Mouse (Mus musculus): ENCODE measurements around the gene Naa10. TPM values are rescaled to one million over a fixed set of nuclear protein-coding genes. Genes with fewer than 3 reads are reported as not detected.

Gene Naa10
- polyA plus RNA-seq, 1 experiment from 2014 or later, result 84.8 TPM

DNA sequence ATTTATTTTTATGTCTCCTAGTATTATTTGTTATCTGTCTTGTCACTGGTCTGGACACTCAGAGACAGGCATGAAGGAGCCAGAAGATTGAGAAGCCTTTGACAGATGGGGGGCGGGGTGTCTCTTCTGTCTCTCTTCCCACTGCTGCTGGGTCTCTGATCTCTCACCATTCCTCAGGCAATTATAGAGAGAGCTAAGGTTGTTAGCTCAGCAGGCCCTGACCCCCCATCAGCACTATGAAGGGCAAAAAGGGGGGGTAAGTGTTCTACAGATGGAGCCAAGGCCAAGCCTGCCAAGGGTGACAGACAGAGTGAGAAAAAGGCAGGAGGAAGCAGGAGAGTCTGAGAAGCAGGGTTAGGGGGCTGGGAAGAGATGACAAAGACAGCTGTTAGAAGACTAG, 49.8 kb downstream of the Naa10 start:
- H3K9ac ChIP-seq, result no peak overlapping the region
- no peak overlapping the region for H3K27ac ChIP-seq
- peak; percentile 24; the same call in 1 of the 2 replicates for ATAC-seq (replicated peaks)
- no peaks in the 10 kb centered on the region for H3K27me3 ChIP-seq (replicated peaks)
- 0 out of 2 replicates have a peak, but pooled peaks cover 3% of the 10 kb centered on the region for H3K36me3 ChIP-seq (replicated peaks)
- H3K9me3 ChIP-seq, result no peaks in the 10 kb centered on the region
- 50% methylated on average over 1 of the region's 1 CpGs for WGBS
- H3K4me2 ChIP-seq, result no peak overlapping the region
- H3K4me1 ChIP-seq, result peaks cover 28% of the 10 kb centered on the region
- no peak overlapping the region for H3K4me3 ChIP-seq

DNA sequence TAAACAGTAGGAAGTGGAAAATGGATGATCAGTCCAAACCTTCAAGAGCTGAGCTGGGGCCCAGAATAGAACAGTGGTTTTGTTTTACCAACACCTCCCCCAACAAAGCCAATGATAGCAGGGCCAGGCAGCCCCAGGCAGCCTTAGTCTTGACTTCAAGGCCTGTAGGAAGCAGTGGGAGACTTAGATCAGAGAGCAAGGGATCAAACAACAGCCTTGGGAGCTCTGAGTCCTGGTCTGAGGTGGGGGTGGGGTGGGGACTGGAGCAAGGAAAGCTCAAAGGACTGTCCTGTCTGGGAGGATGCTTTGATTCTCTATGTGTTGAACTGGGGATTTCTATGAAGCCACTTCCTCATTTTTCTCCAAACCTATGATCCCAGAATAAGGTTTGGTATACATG, 50.3 kb downstream of the Naa10 start:
- Histone ChIP-seq H3K4me2 (no peak overlapping the region), H3K9me3 (no peaks in the 10 kb centered on the region), H3K9ac (no peak overlapping the region), H3K27me3 (replicated peaks) (no peaks in the 10 kb centered on the region), H3K4me3 (no peak overlapping the region), H3K36me3 (replicated peaks) (0 out of 2 replicates have a peak, but pooled peaks cover 3% of the 10 kb centered on the region), H3K4me1 (peaks cover 27% of the 10 kb centered on the region), H3K27ac (no peak overlapping the region)
- peak; percentile 44; the same call in 1 of the 2 replicates for ATAC-seq (replicated peaks)

DNA sequence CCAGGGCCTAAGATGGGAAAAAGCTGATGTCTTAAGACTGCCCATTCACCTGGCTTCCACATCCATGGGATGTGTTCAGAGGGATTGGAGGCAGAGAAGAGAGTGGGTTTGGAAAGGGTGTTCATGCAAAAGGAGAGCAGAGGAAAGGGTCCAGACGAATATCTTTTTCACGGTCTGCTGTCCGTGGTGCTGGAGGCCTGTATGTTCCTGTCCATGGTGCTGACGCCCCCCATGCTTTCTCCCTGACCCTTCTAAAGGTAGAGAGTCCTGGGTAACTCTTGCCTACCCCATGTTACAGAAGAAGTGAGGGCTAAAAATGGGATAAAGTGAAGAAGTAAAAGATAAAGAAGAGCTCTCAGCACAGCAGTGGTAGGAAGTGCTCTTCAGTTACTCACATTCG, 52.4 kb downstream of the Naa10 start:
- Histone ChIP-seq H3K27ac (no peak overlapping the region), H3K4me3 (no peak overlapping the region), H3K27me3 (replicated peaks) (no peaks in the 10 kb centered on the region), H3K36me3 (replicated peaks) (0 out of 2 replicates have a peak, but pooled peaks cover 3% of the 10 kb centered on the region), H3K9me3 (no peaks in the 10 kb centered on the region), H3K9ac (no peak overlapping the region), H3K4me1 (peaks cover 34% of the 10 kb centered on the region), H3K4me2 (no peak overlapping the region)
- WGBS, result 18% methylated on average over 5 of the region's 5 CpGs
- no peak for ATAC-seq (replicated peaks)

DNA sequence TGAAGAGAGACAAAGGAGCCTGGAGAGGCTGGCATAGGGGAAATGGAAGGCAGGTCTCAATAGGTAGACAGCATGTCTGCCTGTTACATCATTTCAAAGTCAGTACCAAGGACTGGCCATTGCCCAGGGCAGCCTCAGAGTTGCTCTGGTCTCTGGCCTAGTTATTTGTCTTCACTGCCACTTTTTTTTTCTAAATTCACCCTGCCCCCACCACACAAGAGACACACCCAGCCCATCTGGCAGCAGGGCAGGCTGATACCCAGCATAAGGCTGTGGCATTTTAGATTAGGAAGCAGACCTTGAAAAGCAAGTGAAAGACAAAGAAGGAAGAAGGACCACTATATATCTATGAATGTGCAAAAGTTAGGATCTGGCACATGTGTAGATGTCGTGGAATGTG, 53.9 kb downstream of the Naa10 start:
- Histone ChIP-seq H3K9ac (no peak overlapping the region), H3K36me3 (replicated peaks) (0 out of 2 replicates have a peak, but pooled peaks cover 3% of the 10 kb centered on the region), H3K4me1 (peaks cover 36% of the 10 kb centered on the region), H3K4me2 (no peak overlapping the region), H3K4me3 (no peak overlapping the region), H3K27ac (peak overlapping the region; percentile 65; the same call in 1 of the 2 replicates), H3K9me3 (no peaks in the 10 kb centered on the region), H3K27me3 (replicated peaks) (no peaks in the 10 kb centered on the region)
- WGBS, result 60% methylated on average over 1 of the region's 1 CpGs
- no peak for ATAC-seq (replicated peaks)

DNA sequence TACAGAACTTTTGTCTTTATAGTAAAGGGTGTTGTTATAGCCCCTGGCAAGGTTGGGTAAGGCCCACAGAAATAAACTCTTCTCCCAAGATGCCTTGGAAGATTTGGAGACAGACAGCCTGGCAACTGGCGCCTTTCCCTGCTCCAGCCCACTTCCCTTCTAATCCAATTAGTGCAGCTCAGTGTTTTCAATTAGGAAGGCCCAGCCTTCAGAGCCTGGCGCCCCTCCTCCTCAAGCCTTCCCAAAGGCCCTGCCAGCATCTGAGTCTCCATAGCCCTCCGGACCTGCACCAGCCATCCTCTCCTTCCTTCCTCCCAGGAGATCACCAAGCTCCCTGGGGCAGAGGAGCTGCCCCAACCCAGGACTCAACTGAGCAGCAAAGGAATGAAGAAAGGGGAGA, 54.5 kb downstream of the Naa10 start:
- H3K4me3 ChIP-seq, result no peak overlapping the region
- WGBS, result 26% methylated on average over 3 of the region's 3 CpGs
- 0 out of 2 replicates have a peak overlapping the region, but pooled peaks have one; percentile 14 for H3K9ac ChIP-seq
- H3K27me3 ChIP-seq (replicated peaks), result no peaks in the 10 kb centered on the region
- peaks cover 36% of the 10 kb centered on the region for H3K4me1 ChIP-seq
- ATAC-seq (replicated peaks), result no peak
- 0 out of 2 replicates have a peak, but pooled peaks cover 3% of the 10 kb centered on the region for H3K36me3 ChIP-seq (replicated peaks)
- peak overlapping the region; percentile 65 for H3K27ac ChIP-seq
- H3K4me2 ChIP-seq, result no peak overlapping the region
- H3K9me3 ChIP-seq, result no peaks in the 10 kb centered on the region

Other genes with a start within 250 kb of the Naa10 start
- 6.6 and 7.4 TPM in 2 replicates for gene Slc6a8, start 248.8 kb downstream of the Naa10 start, polyA plus RNA-seq (2015; fragmentation: Nextera tagmentation; extraction: Ambion mirVana)
- 112 and 115 TPM in 2 replicates for gene Bcap31, start 205.8 kb downstream of the Naa10 start, polyA plus RNA-seq (2015; fragmentation: Nextera tagmentation; extraction: Ambion mirVana)
- gene Abcd1, start 205.3 kb downstream of the Naa10 start, polyA plus RNA-seq (2015; fragmentation: Nextera tagmentation; extraction: Ambion mirVana), result 12.8 and 13.5 TPM in 2 replicates
- 0.23 and 0.35 TPM in 2 replicates for gene Plxnb3, start 164.9 kb downstream of the Naa10 start, polyA plus RNA-seq (2015; fragmentation: Nextera tagmentation; extraction: Ambion mirVana)
- gene Srpk3, start 147.5 kb downstream of the Naa10 start, polyA plus RNA-seq (2015; fragmentation: Nextera tagmentation; extraction: Ambion mirVana), result 1.6 and 2.1 TPM in 2 replicates
- 258 and 267 TPM in 2 replicates for gene Idh3g, start 135.0 kb downstream of the Naa10 start, polyA plus RNA-seq (2015; fragmentation: Nextera tagmentation; extraction: Ambion mirVana)
- gene Ssr4, start 134.9 kb downstream of the Naa10 start, polyA plus RNA-seq (2015; fragmentation: Nextera tagmentation; extraction: Ambion mirVana), result 134 and 140 TPM in 2 replicates
- 5.6 and 5.9 TPM in 2 replicates for gene Pdzd4, start 97.0 kb downstream of the Naa10 start, polyA plus RNA-seq (2015; fragmentation: Nextera tagmentation; extraction: Ambion mirVana)
- 0.17 and 0.30 TPM in 2 replicates for gene Avpr2, start 29.8 kb downstream of the Naa10 start, polyA plus RNA-seq (2015; fragmentation: Nextera tagmentation; extraction: Ambion mirVana)
- gene L1cam, start 25.8 kb downstream of the Naa10 start, polyA plus RNA-seq (2015; fragmentation: Nextera tagmentation; extraction: Ambion mirVana), result 98.6 and 120 TPM in 2 replicates
- gene Arhgap4, start 74 bp downstream of the Naa10 start, polyA plus RNA-seq (2015; fragmentation: Nextera tagmentation; extraction: Ambion mirVana), result 4.0 and 4.6 TPM in 2 replicates
- 10.9 and 11.1 TPM in 2 replicates for gene Renbp, start 8.9 kb upstream of the Naa10 start, polyA plus RNA-seq (2015; fragmentation: Nextera tagmentation; extraction: Ambion mirVana)
- gene Hcfc1, start 44.4 kb upstream of the Naa10 start, polyA plus RNA-seq (2015; fragmentation: Nextera tagmentation; extraction: Ambion mirVana), result 52.6 and 54.0 TPM in 2 replicates
- gene Irak1, start 102.0 kb upstream of the Naa10 start, polyA plus RNA-seq (2015; fragmentation: Nextera tagmentation; extraction: Ambion mirVana), result 44.0 and 48.7 TPM in 2 replicates
- gene Opn1mw, start 205.5 kb upstream of the Naa10 start, polyA plus RNA-seq (2015; fragmentation: Nextera tagmentation; extraction: Ambion mirVana), result not detected in 2 replicates
- gene Mecp2, start 213.4 kb upstream of the Naa10 start, polyA plus RNA-seq (2015; fragmentation: Nextera tagmentation; extraction: Ambion mirVana), result 15.7 and 17.0 TPM in 2 replicates
- gene Tex28, start 245.9 kb upstream of the Naa10 start, polyA plus RNA-seq (2015; fragmentation: Nextera tagmentation; extraction: Ambion mirVana), result not detected in 2 replicates

Measured in midbrain, embryonic 15.5 days (tissue).